Mouse (Mus musculus) neural tube, embryonic 12.5 days (tissue): ENCODE results near the gene Gm9918. TPM values are rescaled to one million over a fixed set of nuclear protein-coding genes. Genes with fewer than 3 reads are reported as not detected.

Experiments used
- ATAC-seq: fragments of 200-750 bp; cut with Nextera tagmentation; 2 replicates; pipeline ENCODE4 v1.8.0; 2017; ENCODE audit warnings: low read depth, mild to moderate bottlenecking, moderate TSS enrichment, moderate library complexity; ENCODE audit not compliant: low FRiP score
- H3K27ac ChIP-seq: fragments of 300-500 bp; sonication (generic); 2 replicates; pipeline ENCODE4 v1.5.1; 2016
- H3K27me3 ChIP-seq: fragments of 300-500 bp; sonication (generic); replicated peaks from 2 replicates; pipeline ENCODE4 v1.6.1; 2016; ENCODE audit warnings: mild to moderate bottlenecking
- H3K36me3 ChIP-seq: fragments of 300-500 bp; sonication (generic); 2 replicates; pipeline ENCODE4 v1.6.1; 2016; ENCODE audit warnings: mild to moderate bottlenecking
- H3K4me1 ChIP-seq: fragments of 300-500 bp; sonication (generic); 2 replicates; pipeline ENCODE4 v1.6.1; 2016
- H3K4me2 ChIP-seq: fragments of 300-500 bp; sonication (generic); replicated peaks from 2 replicates; pipeline ENCODE4 v1.6.1; 2016; ENCODE audit warnings: mild to moderate bottlenecking
- H3K4me3 ChIP-seq: fragments of 300-500 bp; sonication (generic); 2 replicates; pipeline ENCODE4 v1.5.1; 2016
- H3K9ac ChIP-seq: fragments of 300-500 bp; sonication (generic); 2 replicates; pipeline ENCODE4 v1.6.1; 2016; ENCODE audit warnings: mild to moderate bottlenecking
- H3K9me3 ChIP-seq: fragments of 300-500 bp; sonication (generic); 2 replicates; pipeline ENCODE4 v1.6.1; 2016; ENCODE audit warnings: mild to moderate bottlenecking
- WGBS: fragments of 180-500 bp; shearing (Covaris S2); methylation state at CpG from one replicate; pipeline ENCODE4 v1.1.7; 2016; 5-methylcytosine and 5-hydroxymethylcytosine counted together
- polyA plus RNA-seq: library from polyadenylated mRNA; unstranded; fragments of >200 nt; fragmentation: Nextera tagmentation; extraction: Ambion mirVana; gene quantifications from 2 replicates; pipeline ENCODE4 v1.2.1, GENCODE M21; 2016

Gene Gm9918
- polyA plus RNA-seq, 1 experiment from 2014 or later: 0.23 TPM

GRCm38 (mm10) chr15:102247252-102248130 lies 22.9 kb upstream of the Gm9918 start:
- H3K27me3 ChIP-seq: peaks cover 48% of the 10 kb centered on the region
- H3K4me2 ChIP-seq: peak overlapping the region; percentile 97
- peak overlapping the region; percentile 42; the same call in 1 of the 2 replicates for H3K27ac ChIP-seq
- peak overlapping the region; percentile 56 for H3K4me3 ChIP-seq
- H3K9ac ChIP-seq: peak overlapping the region; percentile 61
- peak; percentile 23; the same call in 1 of the 2 replicates for ATAC-seq
- no peaks in the 10 kb centered on the region for H3K36me3 ChIP-seq
- peaks cover 61% of the 10 kb centered on the region for H3K4me1 ChIP-seq
- under 1% methylated on average over 57 of the region's 65 CpGs for WGBS
- H3K9me3 ChIP-seq: no peaks in the 10 kb centered on the region

- peak overlapping the region; percentile 56 for H3K4me3 ChIP-seq
- no peaks in the 10 kb centered on the region for H3K36me3 ChIP-seq
- peak overlapping the region; percentile 97 for H3K4me2 ChIP-seq
- H3K27me3 ChIP-seq: peaks cover 43% of the 10 kb centered on the region
- peak overlapping the region; percentile 42; the same call in 1 of the 2 replicates for H3K27ac ChIP-seq
- H3K9ac ChIP-seq: peak overlapping the region; percentile 61; the same call in 1 of the 2 replicates
- no peak for ATAC-seq
- H3K9me3 ChIP-seq: no peaks in the 10 kb centered on the region
- H3K4me1 ChIP-seq: peaks cover 56% of the 10 kb centered on the region
- WGBS: 7% methylated on average over 8 of the region's 8 CpGs
Observed at GRCm38 (mm10) chr15:102248131-102248811, 22.1 kb upstream of the Gm9918 start.

GRCm38 (mm10) chr15:102248812-102249191 lies 21.6 kb upstream of the Gm9918 start:
- Histone ChIP-seq H3K36me3 (no peaks in the 10 kb centered on the region), H3K4me1 (peaks cover 50% of the 10 kb centered on the region), H3K4me3 (no peak overlapping the region), H3K4me2 (peak overlapping the region; percentile 97), H3K27me3 (peaks cover 38% of the 10 kb centered on the region), H3K9ac (no peak overlapping the region), H3K9me3 (no peaks in the 10 kb centered on the region), H3K27ac (no peak overlapping the region)
- WGBS: 0% methylated on average over 3 of the region's 3 CpGs
- ATAC-seq: no peak

GRCm38 (mm10) chr15:102249251-102249691 lies 21.1 kb upstream of the Gm9918 start:
- no peak overlapping the region for H3K27ac ChIP-seq
- H3K4me3 ChIP-seq: no peak overlapping the region
- peak overlapping the region; percentile 97 for H3K4me2 ChIP-seq
- H3K36me3 ChIP-seq: no peaks in the 10 kb centered on the region
- no peak overlapping the region for H3K9ac ChIP-seq
- ATAC-seq: no peak
- H3K4me1 ChIP-seq: peaks cover 46% of the 10 kb centered on the region
- H3K9me3 ChIP-seq: no peaks in the 10 kb centered on the region
- H3K27me3 ChIP-seq: peaks cover 34% of the 10 kb centered on the region
- 3% methylated on average over 13 of the region's 13 CpGs for WGBS

GRCm38 (mm10) chr15:102249967-102250366 lies 20.4 kb upstream of the Gm9918 start:
- H3K9me3 ChIP-seq: no peaks in the 10 kb centered on the region
- H3K27me3 ChIP-seq: peaks cover 28% of the 10 kb centered on the region
- H3K4me1 ChIP-seq: peaks cover 41% of the 10 kb centered on the region
- ATAC-seq: no peak
- 45% methylated on average over 9 of the region's 9 CpGs for WGBS
- peak overlapping the region; percentile 97 for H3K4me2 ChIP-seq
- no peaks in the 10 kb centered on the region for H3K36me3 ChIP-seq
- no peak overlapping the region for H3K27ac ChIP-seq
- no peak overlapping the region for H3K4me3 ChIP-seq
- H3K9ac ChIP-seq: no peak overlapping the region

- H3K9me3 ChIP-seq: no peaks in the 10 kb centered on the region
- H3K36me3 ChIP-seq: no peaks in the 10 kb centered on the region
- no peak for ATAC-seq
- no peak overlapping the region for H3K4me3 ChIP-seq
- no peak overlapping the region for H3K27ac ChIP-seq
- WGBS: 45% methylated on average over 5 of the region's 5 CpGs
- peaks cover 35% of the 10 kb centered on the region for H3K4me1 ChIP-seq
- no peak overlapping the region for H3K9ac ChIP-seq
- H3K4me2 ChIP-seq: no peak overlapping the region
- peaks cover 28% of the 10 kb centered on the region for H3K27me3 ChIP-seq
Observed at GRCm38 (mm10) chr15:102250521-102250920, 19.8 kb upstream of the Gm9918 start.

GRCm38 (mm10) chr15:102255547-102256255 lies 14.7 kb upstream of the Gm9918 start:
- H3K9me3 ChIP-seq: no peaks in the 10 kb centered on the region
- peaks cover 25% of the 10 kb centered on the region for H3K4me1 ChIP-seq
- WGBS: 49% methylated on average over 14 of the region's 14 CpGs
- no peak overlapping the region for H3K4me3 ChIP-seq
- no peaks in the 10 kb centered on the region for H3K36me3 ChIP-seq
- H3K27ac ChIP-seq: no peak overlapping the region
- 0 out of 2 replicates have a peak, but pooled peaks have one; percentile 26 for ATAC-seq
- peak overlapping the region; percentile 99 for H3K4me2 ChIP-seq
- H3K27me3 ChIP-seq: peaks cover 39% of the 10 kb centered on the region
- H3K9ac ChIP-seq: no peak overlapping the region

GRCm38 (mm10) chr15:102256431-102257201 lies 13.7 kb upstream of the Gm9918 start:
- H3K9me3 ChIP-seq: no peaks in the 10 kb centered on the region
- no peaks in the 10 kb centered on the region for H3K36me3 ChIP-seq
- peak overlapping the region; percentile 53 for H3K4me3 ChIP-seq
- peaks cover 25% of the 10 kb centered on the region for H3K4me1 ChIP-seq
- WGBS: 8% methylated on average over 22 of the region's 22 CpGs
- no peak overlapping the region for H3K27ac ChIP-seq
- H3K9ac ChIP-seq: peak overlapping the region; percentile 69
- ATAC-seq: no peak
- peak overlapping the region; percentile 99 for H3K4me2 ChIP-seq
- H3K27me3 ChIP-seq: peaks cover 39% of the 10 kb centered on the region

GRCm38 (mm10) chr15:102257202-102258075 lies 12.9 kb upstream of the Gm9918 start, which contains the start of gene Rarg:
Gene Rarg (minus strand): TSS chr15:102257517.
- H3K27me3 ChIP-seq: peaks cover 39% of the 10 kb centered on the region
- ATAC-seq: no peak; the same call in 1 of the 2 replicates
- no peaks in the 10 kb centered on the region for H3K36me3 ChIP-seq
- H3K4me1 ChIP-seq: peaks cover 25% of the 10 kb centered on the region
- peak within 1 kb of the TSS; percentile 69 for H3K9ac ChIP-seq
- H3K4me2 ChIP-seq: peak within 1 kb of the TSS; percentile 99
- H3K4me3 ChIP-seq: peak within 1 kb of the TSS; percentile 53
- H3K9me3 ChIP-seq: no peaks in the 10 kb centered on the region
- under 1% methylated on average over 40 of the region's 46 CpGs for WGBS
- H3K27ac ChIP-seq: 0 out of 2 replicates have a peak within 1 kb of the TSS, but pooled peaks have one; percentile 7

- no peaks in the 10 kb centered on the region for H3K9me3 ChIP-seq
- H3K27ac ChIP-seq: 0 out of 2 replicates have a peak overlapping the region, but pooled peaks have one; percentile 7
- WGBS: 6% methylated on average over 12 of the region's 12 CpGs
- peaks cover 39% of the 10 kb centered on the region for H3K27me3 ChIP-seq
- no peak overlapping the region for H3K9ac ChIP-seq
- peaks cover 25% of the 10 kb centered on the region for H3K4me1 ChIP-seq
- peak overlapping the region; percentile 99 for H3K4me2 ChIP-seq
- ATAC-seq: no peak
- H3K36me3 ChIP-seq: no peaks in the 10 kb centered on the region
- 0 out of 2 replicates have a peak overlapping the region, but pooled peaks have one; percentile 53 for H3K4me3 ChIP-seq
Observed at GRCm38 (mm10) chr15:102258076-102258470, 12.3 kb upstream of the Gm9918 start.
